Mouse (Mus musculus) layer of hippocampus, adult 9-11 months (tissue): ENCODE data around the gene Kctd4.
A peak's percentile ranks its signal among the peaks of the same experiment; 100 is the strongest.

Experiments
- DNase-seq: peaks from one replicate; pipeline ENCODE4 v3.0.0; 2022

The Kctd4 gene

DNA sequence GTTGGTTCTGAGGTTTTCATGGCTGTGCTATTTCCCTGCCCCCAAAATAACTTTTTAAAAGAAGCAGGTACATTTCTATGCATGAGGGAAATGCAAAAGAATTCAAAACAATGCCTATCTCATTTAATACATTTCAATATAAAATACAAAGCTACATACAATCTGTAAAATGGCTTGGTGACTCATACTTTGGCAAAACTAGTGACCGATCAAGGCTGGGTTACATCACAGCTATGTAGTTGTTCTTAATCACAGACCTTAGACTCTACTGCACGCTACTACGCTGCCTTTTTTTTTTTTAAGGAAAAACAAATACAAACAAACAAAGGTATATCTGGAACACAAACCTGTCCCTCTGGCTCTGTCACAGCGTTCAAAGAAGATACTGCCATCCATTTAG, 37.6 kb downstream of the Kctd4 start:
- DNase-seq: no peak

DNA sequence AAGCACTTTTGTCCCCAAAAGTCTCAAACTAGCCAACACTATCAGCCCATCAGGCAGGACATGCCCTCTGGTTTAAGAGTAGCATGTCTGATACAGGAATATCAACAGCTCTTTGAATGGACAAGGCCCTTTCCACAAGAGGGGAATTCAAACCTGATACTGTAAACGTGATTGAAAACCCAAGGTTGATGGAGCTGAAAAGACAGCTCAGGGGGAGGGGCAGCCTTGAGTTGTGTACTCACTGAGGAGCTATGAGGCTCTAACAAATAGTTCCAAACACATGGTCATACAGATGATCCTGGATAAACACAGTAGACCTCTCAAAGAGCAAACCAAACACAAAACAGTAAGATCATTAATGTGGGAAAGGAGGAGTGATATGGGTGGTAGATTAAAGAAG, 43.3 kb downstream of the Kctd4 start:
- DNase-seq: no peak

DNA sequence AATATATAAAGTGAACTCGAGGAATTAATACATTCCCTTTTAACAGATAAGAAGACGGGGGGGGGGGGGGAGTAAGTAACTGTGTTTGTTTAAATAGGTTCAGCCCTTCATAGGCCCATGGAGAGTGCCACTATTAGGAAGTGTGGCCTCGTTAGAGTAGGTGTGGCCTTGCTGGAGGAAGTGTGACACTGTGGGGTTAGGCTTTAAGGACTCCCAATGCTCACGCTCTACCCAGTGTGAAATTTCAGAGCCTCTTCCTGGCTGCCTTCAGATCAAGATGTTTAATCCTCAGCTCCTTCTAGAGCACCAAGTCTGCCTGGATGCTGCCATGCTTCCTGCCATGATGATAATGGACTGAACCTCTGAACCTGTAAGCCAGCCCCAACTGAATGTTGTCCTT, 47.0 kb downstream of the Kctd4 start:
- DNase-seq: no peak

DNA sequence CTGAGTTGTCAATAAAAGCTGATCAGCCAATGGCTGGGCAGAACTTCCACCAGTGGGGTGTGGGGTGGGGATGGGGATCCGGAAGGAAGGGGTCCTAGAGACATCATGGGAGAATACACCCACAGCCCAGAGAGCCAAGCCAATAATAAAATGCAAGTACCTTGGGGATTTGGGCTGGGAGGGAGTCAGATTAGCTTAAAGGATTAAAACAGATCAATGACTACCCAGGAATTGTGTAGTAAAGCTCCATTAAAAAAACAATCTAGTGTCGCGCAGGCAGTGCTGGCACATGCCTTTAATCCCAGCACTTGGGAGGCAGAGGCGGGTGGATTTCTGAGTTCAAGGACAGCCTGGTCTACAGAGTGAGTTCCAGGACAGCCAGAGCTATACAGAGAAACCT, 50.2 kb downstream of the Kctd4 start:
- no peak for DNase-seq

DNA sequence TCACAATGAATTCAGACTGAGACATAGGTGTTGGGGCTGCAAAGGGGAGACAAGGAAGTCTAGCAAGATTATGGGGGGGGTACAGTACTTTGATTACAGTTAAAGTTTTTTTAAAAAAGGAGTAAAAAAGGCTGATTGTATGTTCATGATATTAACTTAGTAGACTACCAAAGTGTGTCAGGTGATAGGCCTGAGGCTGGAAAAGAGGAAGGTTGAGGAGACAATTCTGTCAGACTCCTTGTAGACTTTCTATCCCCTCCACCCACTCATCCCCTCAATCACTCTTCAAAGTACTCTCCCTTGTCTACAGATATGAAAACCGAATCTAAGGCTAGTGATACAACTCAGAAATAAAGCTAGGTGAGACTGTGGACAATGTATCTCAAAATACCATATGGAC, 53.4 kb downstream of the Kctd4 start:
- no peak for DNase-seq

DNA sequence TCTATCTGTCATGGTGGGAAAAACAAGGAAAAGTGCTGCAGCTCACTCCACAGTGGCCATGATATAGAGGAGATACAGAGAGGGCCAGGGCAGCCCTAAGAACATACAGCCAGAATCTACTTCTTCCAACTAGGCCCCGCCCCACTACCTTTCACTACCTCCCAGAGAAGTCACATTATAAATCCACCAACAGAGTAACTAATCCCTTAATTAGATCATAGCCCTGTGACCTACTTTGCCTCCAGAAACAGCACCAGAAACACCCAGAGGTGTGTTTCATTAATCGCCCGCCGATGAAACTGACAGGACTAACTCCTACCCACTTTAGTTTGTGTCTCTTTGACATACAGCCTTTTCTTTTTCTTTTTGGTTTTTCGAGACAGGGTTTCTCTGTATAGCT, 54.4 kb downstream of the Kctd4 start:
- DNase-seq: no peak

DNA sequence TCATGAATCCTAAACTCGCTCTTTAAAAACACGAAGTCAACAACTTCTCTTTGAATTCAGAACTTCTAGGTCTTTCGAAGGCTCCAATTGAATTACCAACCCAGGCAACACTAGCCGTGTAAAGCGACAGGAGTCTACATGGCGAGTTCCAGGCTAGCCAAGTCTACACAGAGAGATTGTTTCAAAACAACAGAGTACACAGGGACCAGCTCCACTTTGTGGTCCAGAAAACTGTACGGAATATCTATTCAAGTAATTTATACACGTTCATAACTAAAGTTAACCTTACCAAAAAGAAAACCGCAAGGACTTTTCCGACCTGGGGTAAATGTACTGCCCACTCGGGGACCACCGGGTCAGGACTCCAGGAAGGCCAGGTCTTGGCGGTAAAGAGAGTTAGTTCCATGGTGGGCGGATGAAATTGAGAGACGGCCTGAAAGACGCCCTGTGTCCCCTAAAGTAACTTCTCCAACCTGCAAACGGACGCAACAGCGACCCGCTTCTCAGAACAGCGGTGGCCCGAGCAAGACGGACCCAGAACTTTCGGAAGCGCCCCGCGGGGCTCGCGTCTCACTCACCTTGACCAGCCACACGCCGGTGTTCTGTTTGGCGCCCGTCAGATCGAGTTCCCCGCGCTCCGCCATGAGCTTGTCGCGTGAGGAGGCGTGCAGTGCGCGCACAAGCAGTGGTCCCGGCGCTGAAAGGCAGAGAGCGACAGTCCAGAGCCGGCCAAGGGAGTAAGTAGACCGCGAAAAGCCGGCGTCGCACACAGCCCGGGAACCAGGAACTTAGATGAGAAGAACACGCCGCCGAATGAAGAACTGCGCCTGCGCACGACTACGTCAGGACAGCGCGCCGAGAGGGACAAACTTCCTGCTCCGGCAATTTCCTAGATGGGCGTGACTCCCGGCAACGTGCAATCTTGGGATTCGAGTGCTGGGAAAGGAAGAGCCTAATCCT, 55.6 kb downstream of the Kctd4 start, which contains the start of gene Gtf2f2:
Gtf2f2 (minus strand) TSS at position 764 of the 960 bp plus-strand sequence.
- DNase-seq: peak; percentile 91

DNA sequence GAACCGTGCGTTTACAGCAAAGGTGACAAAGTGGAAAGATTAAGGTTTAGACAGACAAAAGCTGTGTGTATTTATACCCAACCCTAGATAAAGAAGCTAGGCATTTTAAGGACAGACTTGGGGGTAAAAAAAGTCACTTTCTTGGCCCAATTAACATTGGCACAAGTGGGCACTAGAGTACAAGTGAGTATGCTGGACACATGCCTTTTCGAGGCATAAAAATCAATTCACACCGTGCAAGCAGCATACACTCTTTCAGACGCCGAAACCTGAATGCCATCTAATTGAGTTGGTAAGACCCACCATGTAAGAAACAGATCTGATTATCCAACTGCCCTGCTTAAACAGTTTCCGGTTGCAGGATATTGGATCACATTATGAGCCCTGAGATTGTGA, 56.3 kb downstream of the Kctd4 start:
- no peak for DNase-seq

DNA sequence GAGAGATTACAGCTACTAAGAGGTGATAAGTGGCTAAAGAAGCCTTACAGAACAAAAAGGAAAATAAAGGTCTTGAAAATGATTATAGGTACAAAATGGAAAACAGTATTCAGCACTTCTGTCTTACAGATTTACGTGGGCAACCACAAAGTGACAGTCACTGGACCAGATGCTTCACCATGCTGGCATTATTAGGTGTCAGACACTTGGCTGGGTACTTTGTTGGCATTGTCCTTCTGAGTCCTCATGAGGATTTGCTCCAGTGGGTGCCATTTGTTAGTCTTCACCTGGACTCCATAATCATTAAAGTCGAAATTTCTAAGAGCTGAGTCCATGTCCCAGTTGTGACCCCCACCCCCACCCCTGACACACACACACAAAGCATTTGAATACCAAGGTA, 59.5 kb downstream of the Kctd4 start:
- no peak for DNase-seq
